Mouse (Mus musculus) cortical plate, adult 2 months (tissue): ENCODE measurements at regions not wholly inside any gene's neighbourhood (a gene's known extent, or its start where the extent isn't known, plus 50 kb on each side); places are given as distances from the start of the nearest gene placed in this dataset.

Experiments used
- CTCF ChIP-seq: fragments of 200-500 bp; IDR thresholded peaks from 2 replicates; pipeline ENCODE4 v1.5.1; 2011; ENCODE audit warnings: mild to moderate bottlenecking, control low read depth, low read length; ENCODE audit not compliant: insufficient read depth; ENCODE audit errors: extremely low read depth
- POLR2A ChIP-seq: fragments of 200-500 bp; IDR thresholded peaks from 2 replicates; pipeline ENCODE4 v1.6.1; 2011; ENCODE audit warnings: mild to moderate bottlenecking, low read length, control low read depth; ENCODE audit not compliant: insufficient read depth; ENCODE audit errors: extremely low read depth

- TF ChIP-seq CTCF (no peak), POLR2A (no peak)
These were observed 136.8 kb downstream of the Zfp281 start for GRCm38 (mm10) chr1:136761467-136761866.
